Mouse (Mus musculus) bone marrow, adult 2 months (tissue): ENCODE measurements around the gene Tmem253.

Source experiments
- CTCF ChIP-seq: fragments of 200-500 bp; IDR thresholded peaks from 2 replicates; pipeline ENCODE4 v1.5.1; 2011; ENCODE audit warnings: low read length, control low read depth; ENCODE audit not compliant: control insufficient read depth, insufficient read depth
- POLR2A ChIP-seq: fragments of 200-500 bp; IDR thresholded peaks from 2 replicates; pipeline ENCODE4 v1.6.1; 2011; ENCODE audit warnings: low read depth, mild to moderate bottlenecking, control low read depth, low read length, borderline replicate concordance; ENCODE audit not compliant: control insufficient read depth

GRCm38 (mm10) chr14:51997483-51997882 is 18.0 kb upstream of the Tmem253 start:
- TF ChIP-seq POLR2A (no peak), CTCF (no peak)
